Mouse (Mus musculus) ES-E14 (cell line): ENCODE data around the gene Hamp2. TPM values are rescaled to one million over a fixed set of nuclear protein-coding genes. Genes with fewer than 3 reads are reported as not detected.

Experiments used
- DNase-seq: peaks from one replicate; pipeline ENCODE4 v3.0.0-alpha.2; 2013; ENCODE audit warnings: low read depth, low spot score
- H3K27ac ChIP-seq: 2 replicates; pipeline ENCODE4 v1.5.1; 2012; ENCODE audit warnings: low read depth, mild to moderate bottlenecking, low read length, moderate library complexity, mixed read lengths; ENCODE audit not compliant: poor library complexity, insufficient read depth, severe bottlenecking
- H3K36me3 ChIP-seq: 2 replicates; pipeline ENCODE4 v1.6.1; 2012; ENCODE audit warnings: mild to moderate bottlenecking, low read length, moderate library complexity, mixed read lengths; ENCODE audit not compliant: control insufficient read depth, poor library complexity, insufficient read depth, severe bottlenecking
- H3K4me1 ChIP-seq, 2 experiments: fragments of 150-350 bp in 1 of 2; sonication (generic) in 1 of 2; 2 replicates each; pipeline ENCODE4 v1.6.1; 2012; ENCODE audit warnings: low read length in 2 of 2, mild to moderate bottlenecking in 1 of 2, mixed read lengths in 1 of 2; ENCODE audit not compliant: control insufficient read depth in 2 of 2, insufficient read depth in 2 of 2, poor library complexity in 1 of 2
- H3K4me3 ChIP-seq, 2 experiments: fragments of 150-350 bp in 1 of 2; sonication (generic) in 1 of 2; 2 replicates each; pipeline ENCODE4 v1.5.1; 2012; ENCODE audit warnings: low read length in 2 of 2, low read depth in 1 of 2, mild to moderate bottlenecking in 1 of 2, mixed read lengths in 1 of 2; ENCODE audit not compliant: insufficient read depth in 1 of 2, poor library complexity in 1 of 2, severe bottlenecking in 1 of 2
- H3K9ac ChIP-seq: 2 replicates; pipeline ENCODE4 v1.6.1; 2012; ENCODE audit warnings: low read depth, mild to moderate bottlenecking, low read length, mixed read lengths; ENCODE audit not compliant: poor library complexity, insufficient read depth, severe bottlenecking
- H3K9me3 ChIP-seq: fragments of 150-350 bp; sonication (generic); 2 replicates; pipeline ENCODE4 v1.6.1; 2012; ENCODE audit warnings: low read depth, mild to moderate bottlenecking, low read length; ENCODE audit not compliant: control insufficient read depth, insufficient read depth
- CHD2 ChIP-seq: IDR thresholded peaks from 2 replicates; pipeline ENCODE4 v1.6.1; 2014; ENCODE audit warnings: mild to moderate bottlenecking, low read depth, low read length, inconsistent platforms
- HCFC1 ChIP-seq: IDR thresholded peaks from 2 replicates; pipeline ENCODE4 v1.6.1; 2012; ENCODE audit warnings: low read length, inconsistent platforms, borderline replicate concordance; ENCODE audit not compliant: insufficient read depth
- MAFK ChIP-seq: IDR thresholded peaks from 2 replicates; pipeline ENCODE4 v1.6.1; 2014; ENCODE audit warnings: mild to moderate bottlenecking, low read depth, low read length, inconsistent platforms; ENCODE audit not compliant: insufficient read depth
- ZC3H11A ChIP-seq: IDR thresholded peaks from 2 replicates; pipeline ENCODE4 v1.6.1; 2012; ENCODE audit warnings: low read depth, mild to moderate bottlenecking, inconsistent platforms, low read length, borderline replicate concordance
- ZNF384 ChIP-seq: IDR thresholded peaks from 2 replicates; pipeline ENCODE4 v1.6.1; 2012; ENCODE audit warnings: low read depth, low read length, inconsistent platforms
- in situ Hi-C, 2 experiments: fragments of 600-800 bp; cut with MboI; formaldehyde crosslinking; loops; one replicate each; pipeline ENCODE4 v1.15.1; 2025; ENCODE audit warnings: low sequenced_read_pairs in 2 of 2, inconsistent platforms in 1 of 2; ENCODE audit not compliant: unreplicated experiment in 2 of 2
- total RNA-seq: library from RNA; depleted of rRNA; stranded (reverse); fragments of 300-350 nt; gene quantifications from 2 replicates; pipeline ENCODE4 v1.2.3, GENCODE M21; 2012

Gene Hamp2
- total RNA-seq, 1 experiment = not detected

GRCm38 (mm10) chr7:30955584-30956356, 31.3 kb upstream of the Hamp2 start:
- H3K4me1 ChIP-seq = peaks cover 2 to 16% of the 10 kb centered on the region in 2 experiments; a peak in 2 of 4 replicates
- no peaks in the 10 kb centered on the region for H3K9me3 ChIP-seq
- in situ Hi-C loops = no loop called here
- peak overlapping the region; percentile 83 to 91 for H3K4me3 ChIP-seq
- H3K27ac ChIP-seq = peak overlapping the region; percentile 89
- peaks cover 45% of the 10 kb centered on the region for H3K36me3 ChIP-seq
- TF ChIP-seq ZC3H11A (0 out of 2 replicates have a peak, but pooled peaks have one; percentile 2), MAFK (no peak)
- H3K9ac ChIP-seq = peak overlapping the region; percentile 91
- peak; percentile 63 for DNase-seq

- peak overlapping the region; percentile 83 to 91; a peak in 3 of 4 replicates for H3K4me3 ChIP-seq
- H3K9ac ChIP-seq = no peak overlapping the region
- peaks cover 2 to 16% of the 10 kb centered on the region in 2 experiments; a peak in 2 of 4 replicates for H3K4me1 ChIP-seq
- no peak for DNase-seq
- in situ Hi-C loops = no loop called here
- H3K27ac ChIP-seq = no peak overlapping the region
- peaks cover 46% of the 10 kb centered on the region for H3K36me3 ChIP-seq
- TF ChIP-seq ZC3H11A (no peak), HCFC1 (no peak), ZNF384 (no peak), MAFK (no peak), CHD2 (no peak)
- no peaks in the 10 kb centered on the region for H3K9me3 ChIP-seq
Measured at GRCm38 (mm10) chr7:30954971-30955520, 30.6 kb upstream of the Hamp2 start.

- Histone ChIP-seq H3K4me3 (no peak overlapping the region), H3K27ac (no peak overlapping the region), H3K36me3 (peaks cover 41% of the 10 kb centered on the region), H3K4me1 (peaks cover 2 to 11% of the 10 kb centered on the region in 2 experiments; a peak in 2 of 4 replicates), H3K9me3 (no peaks in the 10 kb centered on the region), H3K9ac (no peak overlapping the region)
- no peak for TF ChIP-seq HCFC1
- TF ChIP-seq CHD2 = no peak
- no peak for DNase-seq
- in situ Hi-C loops = no loop called here
Measured at GRCm38 (mm10) chr7:30954036-30954435, 29.6 kb upstream of the Hamp2 start.

GRCm38 (mm10) chr7:30953459-30953858, 29.0 kb upstream of the Hamp2 start:
- Histone ChIP-seq H3K4me1 (peaks cover 2 to 6% of the 10 kb centered on the region in 2 experiments; a peak in 2 of 4 replicates), H3K9ac (no peak overlapping the region), H3K36me3 (peaks cover 35% of the 10 kb centered on the region), H3K27ac (no peak overlapping the region), H3K9me3 (no peaks in the 10 kb centered on the region), H3K4me3 (no peak overlapping the region)
- in situ Hi-C loops = no loop called here
- no peak for DNase-seq
- TF ChIP-seq ZC3H11A = no peak
- TF ChIP-seq MAFK = no peak
- no peak for TF ChIP-seq HCFC1
- no peak for TF ChIP-seq CHD2
- TF ChIP-seq ZNF384 = no peak
